Mouse (Mus musculus): Measurements from ENCODE around the gene Gm49318.

The Gm49318 gene

GRCm38 (mm10) chr9:22069881-22070553 is 1.0 kb downstream of the Gm49318 start:
- DNase-seq (ENCODE audit: low spot score in 2 of 2): no peak

- DNase-seq (ENCODE audit: low spot score in 2 of 2): no peak
Measured at GRCm38 (mm10) chr9:22067195-22067594, 3.9 kb downstream of the Gm49318 start.

- peak in 1 of 2 experiments; percentile 66 for DNase-seq (ENCODE audit: low spot score in 2 of 2)
Measured at GRCm38 (mm10) chr9:22066433-22066832, 4.6 kb downstream of the Gm49318 start.

- DNase-seq (ENCODE audit: low spot score in 2 of 2): no peak
Measured at GRCm38 (mm10) chr9:22065642-22066041, 5.4 kb downstream of the Gm49318 start.

GRCm38 (mm10) chr9:22064341-22064740 is 6.7 kb downstream of the Gm49318 start:
- DNase-seq (ENCODE audit: low spot score in 2 of 2): peak; percentile 50 to 62

GRCm38 (mm10) chr9:22061339-22061738 is 9.7 kb downstream of the Gm49318 start:
- peak; percentile 45 to 63 for DNase-seq (ENCODE audit: low spot score in 2 of 2)

- peak; percentile 53 to 61 for DNase-seq (ENCODE audit: low spot score in 2 of 2)
Measured at GRCm38 (mm10) chr9:22058011-22058424, 13.0 kb downstream of the Gm49318 start.

- peak; percentile 29 to 54 for DNase-seq (ENCODE audit: low spot score in 2 of 2)
Measured at GRCm38 (mm10) chr9:22057031-22057517, 14.0 kb downstream of the Gm49318 start.

- peak; percentile 26 to 48 for DNase-seq (ENCODE audit: low spot score in 2 of 2)
Measured at GRCm38 (mm10) chr9:22056303-22056910, 14.7 kb downstream of the Gm49318 start.

GRCm38 (mm10) chr9:22055713-22056112 is 15.3 kb downstream of the Gm49318 start:
- peak; percentile 37 to 54 for DNase-seq (ENCODE audit: low spot score in 2 of 2)

GRCm38 (mm10) chr9:22054411-22055076 is 16.5 kb downstream of the Gm49318 start:
- peak; percentile 90 to 92 for DNase-seq (ENCODE audit: low spot score in 2 of 2)

- DNase-seq (ENCODE audit: low spot score in 2 of 2): no peak
Measured at GRCm38 (mm10) chr9:22053657-22054056, 17.4 kb downstream of the Gm49318 start.

- peak; percentile 93 to 94 for DNase-seq (ENCODE audit: low spot score in 2 of 2)
Measured at GRCm38 (mm10) chr9:22051958-22052254, 19.2 kb downstream of the Gm49318 start, which contains the start of gene Elavl3. Gene Elavl3 (minus strand): TSS chr9:22052023.

- peak; percentile 69 to 71 for DNase-seq (ENCODE audit: low spot score in 2 of 2)
Measured at GRCm38 (mm10) chr9:22051161-22051957, 19.7 kb downstream of the Gm49318 start.

GRCm38 (mm10) chr9:22050351-22050889 is 20.6 kb downstream of the Gm49318 start:
- peak; percentile 73 to 80 for DNase-seq (ENCODE audit: low spot score in 2 of 2)

- DNase-seq (ENCODE audit: low spot score in 2 of 2): no peak
Measured at GRCm38 (mm10) chr9:22049721-22050270, 21.3 kb downstream of the Gm49318 start.

- DNase-seq (ENCODE audit: low spot score in 2 of 2): peak in 1 of 2 experiments; percentile 37
Measured at GRCm38 (mm10) chr9:22049315-22049714, 21.7 kb downstream of the Gm49318 start.

- DNase-seq (ENCODE audit: low spot score in 2 of 2): no peak
Measured at GRCm38 (mm10) chr9:22047329-22047728, 23.7 kb downstream of the Gm49318 start.

GRCm38 (mm10) chr9:22041832-22042231 is 29.2 kb downstream of the Gm49318 start:
- DNase-seq (ENCODE audit: low spot score in 2 of 2): no peak

GRCm38 (mm10) chr9:22037826-22038225 is 33.2 kb downstream of the Gm49318 start:
- no peak for DNase-seq (ENCODE audit: low spot score in 2 of 2)

Data from right cerebral cortex, postnatal 10 days (tissue).